Mouse (Mus musculus) adrenal gland, postnatal 36 days (tissue): ENCODE data around the gene Gtsf2. TPM values are rescaled to one million over a fixed set of nuclear protein-coding genes. Genes with fewer than 3 reads are reported as not detected.

Experiments used
- DNase-seq, 2 experiments: peaks; one replicate each; pipeline ENCODE4 v3.0.0; 2021; ENCODE audit warnings: mixed read lengths in 1 of 2
- total RNA-seq, 2 experiments: library from RNA; stranded (reverse); gene quantifications; 2 replicates each; pipeline ENCODE4 v1.2.3; 2021

Gtsf2 gene
- total RNA-seq, 2 experiments from 2014 or later: not detected

DNA sequence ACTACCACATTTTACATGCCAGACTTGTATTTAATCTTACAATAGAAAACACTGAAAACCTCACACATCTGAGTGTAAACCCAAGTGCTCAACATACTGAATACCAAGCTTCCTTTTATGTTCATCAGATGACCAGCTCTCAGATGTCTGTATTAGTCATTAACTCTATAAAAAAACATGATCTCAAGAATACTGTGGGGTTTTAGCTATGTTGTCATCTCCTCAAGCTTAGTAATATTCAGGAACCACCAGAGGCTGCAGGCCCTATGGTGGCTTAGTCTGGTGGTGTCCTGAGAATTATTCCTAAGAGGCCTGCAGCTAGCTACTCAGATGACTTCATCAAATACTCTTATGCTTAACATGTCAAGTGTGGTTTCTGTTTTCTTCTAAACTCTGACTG, 54.7 kb downstream of the Gtsf2 start:
- DNase-seq: no peak

Other genes starting within 250 kb of the Gtsf2 start
- gene Cbx5, start 208.7 kb downstream of the Gtsf2 start, total RNA-seq: 10 to 100 TPM; 79.0 to 82.6 TPM
- 100 to 1,000 TPM; 193 to 199 TPM for gene Hnrnpa1, start 208.0 kb downstream of the Gtsf2 start, total RNA-seq
- under 1 TPM; 0.16 to 0.43 TPM for gene Nfe2, start 190.1 kb downstream of the Gtsf2 start, total RNA-seq
- 100 to 1,000 TPM; 144 to 150 TPM for gene Copz1, start 175.8 kb downstream of the Gtsf2 start, total RNA-seq
- gene Gpr84, start 137.9 kb downstream of the Gtsf2 start, total RNA-seq: not detected
- 10 to 100 TPM; 11.8 to 13.3 TPM for gene Zfp385a, start 108.4 kb downstream of the Gtsf2 start, total RNA-seq
- 10 to 100 TPM; 37.0 to 37.4 TPM for gene Itga5, start 81.7 kb downstream of the Gtsf2 start, total RNA-seq
- not detected for gene Gtsf1, start 18.0 kb downstream of the Gtsf2 start, total RNA-seq
- gene Nckap1l, start 5.3 kb upstream of the Gtsf2 start, total RNA-seq: 1 to 10 TPM; 4.1 to 5.5 TPM
- 1 to 10 TPM; 2.5 to 8.7 TPM for gene Pde1b, start 54.6 kb upstream of the Gtsf2 start, total RNA-seq
- gene Ppp1r1a, start 89.5 kb upstream of the Gtsf2 start, total RNA-seq: 10 to 100 TPM; 16.6 to 19.9 TPM
- gene Glycam1, start 116.6 kb upstream of the Gtsf2 start, total RNA-seq: not detected